Mouse (Mus musculus): ENCODE data around the gene Bcl2l1.

The Bcl2l1 gene

DNA sequence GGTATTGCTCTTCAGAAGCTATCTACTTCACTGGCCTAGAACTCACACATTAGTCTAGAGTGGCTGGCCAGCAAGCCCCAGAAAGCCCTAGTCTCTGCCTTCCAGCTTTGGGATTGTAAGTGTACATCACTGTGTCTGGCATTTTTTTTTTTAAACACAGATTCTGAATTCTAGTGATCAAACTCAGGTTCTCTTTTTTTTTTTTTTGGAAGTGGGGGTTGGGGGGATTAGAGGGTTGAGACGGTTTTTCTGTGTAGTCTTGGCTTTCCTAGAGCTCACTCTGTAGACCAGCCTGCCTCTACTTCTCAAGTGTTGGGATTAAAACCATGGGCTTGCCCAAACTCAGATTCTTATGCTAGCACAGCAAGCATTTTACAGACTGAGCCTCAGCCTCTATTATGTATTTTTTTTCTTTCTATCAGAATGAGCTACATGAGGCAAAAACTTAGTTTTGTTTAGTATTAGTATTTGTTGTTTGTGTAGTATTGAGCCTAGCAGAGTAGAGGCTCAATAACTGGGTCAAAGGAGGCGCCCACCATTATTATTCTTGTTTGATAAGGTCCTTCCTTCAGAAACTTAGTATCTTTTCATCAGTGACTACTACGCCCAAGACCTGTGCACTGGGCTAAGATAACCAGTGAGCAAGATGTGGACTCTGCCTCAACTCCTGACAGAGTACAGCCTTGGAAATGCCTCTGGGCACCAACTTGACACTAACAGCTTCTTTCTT, 6.9 kb downstream of the Bcl2l1 start:
- DNase-seq (ENCODE audit: low read depth, low spot score), result no peak

GRCm38 (mm10) chr2:152823770-152824169, 7.8 kb downstream of the Bcl2l1 start:
- no peak for DNase-seq (ENCODE audit: low read depth, low spot score)

- no peak for DNase-seq (ENCODE audit: low read depth, low spot score)
These were observed 10.0 kb downstream of the Bcl2l1 start for GRCm38 (mm10) chr2:152821566-152821965.

GRCm38 (mm10) chr2:152821023-152821422, 10.5 kb downstream of the Bcl2l1 start:
- peak; percentile 71 for DNase-seq (ENCODE audit: low read depth, low spot score)

GRCm38 (mm10) chr2:152820369-152820768, 11.2 kb downstream of the Bcl2l1 start:
- DNase-seq (ENCODE audit: low read depth, low spot score), result peak; percentile 96

GRCm38 (mm10) chr2:152819926-152820325, 11.6 kb downstream of the Bcl2l1 start:
- peak; percentile 45 for DNase-seq (ENCODE audit: low read depth, low spot score)

GRCm38 (mm10) chr2:152819097-152819624, 12.4 kb downstream of the Bcl2l1 start:
- no peak for DNase-seq (ENCODE audit: low read depth, low spot score)

GRCm38 (mm10) chr2:152818679-152819078, 12.8 kb downstream of the Bcl2l1 start:
- DNase-seq (ENCODE audit: low read depth, low spot score), result no peak

- DNase-seq (ENCODE audit: low read depth, low spot score), result no peak
These were observed 13.8 kb downstream of the Bcl2l1 start for GRCm38 (mm10) chr2:152817596-152818291.

- DNase-seq (ENCODE audit: low read depth, low spot score), result no peak
These were observed 14.7 kb downstream of the Bcl2l1 start for GRCm38 (mm10) chr2:152816657-152817348.

- peak; percentile 76 for DNase-seq (ENCODE audit: low read depth, low spot score)
These were observed 15.5 kb downstream of the Bcl2l1 start for GRCm38 (mm10) chr2:152815879-152816656.

- no peak for DNase-seq (ENCODE audit: low read depth, low spot score)
These were observed 17.2 kb downstream of the Bcl2l1 start for GRCm38 (mm10) chr2:152814213-152814874.

DNA sequence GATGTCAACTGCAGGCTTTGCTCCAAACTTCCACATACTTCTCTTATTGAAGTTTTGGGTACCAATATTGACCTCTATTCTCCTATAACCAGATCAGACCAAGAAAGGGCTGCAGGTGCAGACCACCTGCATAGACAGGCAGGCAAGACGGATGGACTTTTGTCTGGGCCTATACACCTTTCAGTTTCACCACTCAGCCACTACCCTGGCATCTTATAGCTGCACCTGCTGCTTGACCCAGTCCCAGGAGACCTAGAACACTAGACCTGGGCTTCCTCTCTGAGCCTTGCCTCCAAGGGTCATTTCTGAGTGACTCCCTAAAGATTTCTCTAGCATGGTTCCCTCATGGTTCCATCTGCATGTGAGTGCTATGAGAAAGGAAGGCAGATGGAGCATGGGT, 18.3 kb downstream of the Bcl2l1 start:
- no peak for DNase-seq (ENCODE audit: low read depth, low spot score)

DNA sequence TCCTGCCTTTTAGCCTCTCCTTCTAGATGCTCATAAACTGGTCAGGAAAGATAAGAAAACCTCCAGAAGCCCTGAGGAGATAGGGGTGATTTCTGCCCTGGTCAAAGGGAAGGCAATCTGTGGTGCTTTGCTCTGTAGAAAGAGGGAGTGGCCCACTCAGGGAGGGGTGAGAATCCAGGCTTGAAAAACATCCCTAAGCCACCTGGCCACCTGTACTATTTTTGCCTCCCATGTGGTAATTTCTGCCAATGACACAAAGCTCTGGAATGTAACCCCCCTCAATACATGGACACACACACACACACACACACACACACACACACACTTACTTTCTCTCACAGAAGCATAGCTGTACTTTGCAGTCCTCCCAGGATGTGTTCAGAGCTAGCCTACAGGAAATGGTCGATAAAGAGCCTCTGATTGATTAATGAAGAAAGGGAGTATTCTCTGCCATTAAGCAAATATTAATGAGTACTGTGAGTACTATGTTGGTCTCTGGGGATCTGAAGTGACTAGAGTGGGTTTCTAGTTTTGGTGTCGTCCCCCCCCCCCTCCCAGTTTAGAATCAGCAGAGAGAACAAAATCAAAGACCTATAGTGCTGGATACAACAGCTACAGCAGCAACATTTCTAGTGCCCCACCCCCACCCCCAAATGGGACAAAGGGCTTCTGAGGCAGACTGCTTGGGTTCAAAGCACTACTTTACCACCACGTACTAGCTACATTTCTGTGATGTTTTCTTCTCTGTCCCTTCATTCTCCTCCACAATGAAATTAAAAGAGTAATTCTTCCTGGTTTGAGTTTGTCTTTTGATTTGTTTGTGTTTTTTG, 20.0 kb downstream of the Bcl2l1 start:
- peak; percentile 49 for DNase-seq (ENCODE audit: low read depth, low spot score)

DNA sequence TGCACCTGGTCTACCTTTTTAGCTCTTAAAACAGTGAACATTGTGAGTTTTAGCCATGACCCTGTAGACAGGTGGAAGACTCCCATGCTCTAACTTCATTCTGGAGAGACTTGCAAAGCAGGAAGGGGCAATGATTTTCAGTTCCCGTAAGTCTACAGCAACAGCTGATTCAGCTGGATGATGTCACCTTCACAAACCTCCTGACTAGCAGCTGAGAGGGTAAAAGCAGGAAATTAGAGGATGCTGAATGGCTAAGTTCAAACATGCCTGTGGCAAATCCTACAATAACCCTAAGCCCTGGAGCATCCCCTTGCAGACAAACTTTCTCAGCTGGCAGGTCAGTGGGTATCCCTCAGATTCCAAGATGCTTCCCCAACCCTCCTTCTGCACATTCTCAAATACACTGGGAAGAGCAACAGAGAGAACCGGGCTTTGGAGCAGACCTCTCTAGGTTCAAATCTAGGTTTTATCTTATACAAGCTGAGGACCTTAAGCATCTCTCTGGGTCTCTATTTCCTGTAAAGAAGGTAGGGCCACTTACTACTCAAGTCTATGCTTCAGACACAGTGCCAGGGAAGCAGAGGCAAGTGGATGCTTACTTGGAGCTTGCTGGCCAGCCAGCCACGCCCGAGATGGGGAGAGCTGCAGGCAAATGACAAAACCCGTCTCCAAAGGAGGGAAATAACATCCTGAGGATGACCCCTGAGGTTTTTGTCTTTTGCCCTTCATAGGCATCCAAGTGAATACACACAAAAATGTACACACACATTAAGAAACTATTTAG, 21.2 kb downstream of the Bcl2l1 start:
- no peak for DNase-seq (ENCODE audit: low read depth, low spot score)

DNA sequence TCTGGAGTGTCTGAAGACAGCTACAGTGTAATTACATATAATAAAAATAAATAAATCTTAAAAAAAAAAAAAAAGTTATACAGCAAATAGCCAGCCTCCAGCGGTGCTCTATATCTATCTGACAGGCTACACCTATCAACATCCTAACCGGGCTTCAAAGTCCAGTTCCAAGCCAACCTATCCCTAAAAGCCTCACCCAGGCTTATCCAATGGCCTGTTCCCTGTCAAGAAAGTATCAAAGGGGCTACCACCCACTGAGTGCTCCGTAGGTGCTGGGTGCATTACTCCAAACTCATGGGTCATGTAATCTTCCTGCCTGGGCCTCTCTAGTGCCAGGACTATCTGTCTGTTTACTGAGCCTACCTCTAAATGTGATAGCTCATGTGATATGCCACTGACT, 23.4 kb downstream of the Bcl2l1 start:
- no peak for DNase-seq (ENCODE audit: low read depth, low spot score)

- DNase-seq (ENCODE audit: low read depth, low spot score), result no peak
These were observed 25.5 kb downstream of the Bcl2l1 start for GRCm38 (mm10) chr2:152806037-152806436.

DNA sequence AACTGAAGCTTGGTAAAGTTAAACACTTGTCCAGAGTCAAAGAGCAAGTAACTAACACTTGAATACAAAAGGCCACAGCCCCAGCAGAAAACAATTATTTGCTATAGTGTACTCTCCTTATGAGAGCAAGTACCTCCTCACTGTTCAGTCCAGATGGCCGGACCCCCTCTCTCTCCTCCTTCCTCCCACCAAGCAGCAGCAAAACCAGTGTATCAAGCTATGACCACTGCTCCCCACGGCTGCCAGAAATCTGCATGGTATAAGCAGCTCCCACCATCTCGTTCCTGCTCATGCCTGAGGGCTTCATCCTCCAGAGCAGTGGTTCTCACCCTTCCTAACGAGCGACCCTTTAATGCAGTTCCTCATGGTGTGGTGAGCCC, 26.4 kb downstream of the Bcl2l1 start:
- no peak for DNase-seq (ENCODE audit: low read depth, low spot score)

DNA sequence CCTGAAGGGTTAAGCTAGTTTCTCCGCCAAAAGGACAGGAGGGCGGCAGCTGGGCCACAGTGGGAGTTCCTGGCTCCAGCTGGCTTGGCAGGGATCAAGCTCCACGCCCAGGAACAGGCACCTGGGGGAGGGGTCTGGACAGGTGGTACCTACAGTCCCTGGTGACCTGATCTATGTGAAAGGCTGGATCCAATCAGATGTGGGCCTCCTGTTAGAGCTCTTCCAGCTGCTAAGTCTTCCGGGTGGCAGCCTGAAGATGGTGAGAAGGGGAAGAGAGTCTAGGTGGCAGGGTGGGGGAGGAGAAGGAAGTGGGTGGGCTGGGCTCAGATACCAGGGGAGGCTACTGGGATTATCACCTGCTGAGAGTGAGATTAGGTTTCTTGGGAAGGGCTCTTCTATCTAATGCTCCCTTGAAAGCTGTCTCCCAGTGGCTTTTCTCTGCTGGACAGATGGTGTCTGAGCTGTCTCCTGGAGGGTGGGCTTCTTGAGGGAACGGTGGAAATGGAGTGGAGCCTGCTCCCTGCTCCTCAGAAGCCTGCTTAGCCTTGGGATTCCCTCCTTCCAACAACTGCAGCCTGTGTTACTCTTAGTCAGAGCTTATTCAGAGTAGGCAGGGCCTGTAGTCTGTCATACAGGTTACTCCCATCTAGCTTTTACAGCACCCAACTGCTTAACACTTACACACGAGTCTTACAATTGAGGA, 27.0 kb downstream of the Bcl2l1 start:
- peak; percentile 87 for DNase-seq (ENCODE audit: low read depth, low spot score)
